Mouse (Mus musculus) thymus, adult 2 months (tissue): Measurements from ENCODE around the gene Nobox.

Source experiments
- CTCF ChIP-seq: fragments of 200-500 bp; IDR thresholded peaks from 2 replicates; pipeline ENCODE4 v1.5.1; 2012; ENCODE audit warnings: mild to moderate bottlenecking, control low read depth, low read length, moderate library complexity, borderline replicate concordance; ENCODE audit not compliant: control insufficient read depth, poor library complexity, insufficient read depth; ENCODE audit errors: extremely low read depth
- POLR2A ChIP-seq: fragments of 200-500 bp; IDR thresholded peaks from 2 replicates; pipeline ENCODE4 v1.6.1; 2012; ENCODE audit warnings: mild to moderate bottlenecking, low read length, control low read depth, moderate library complexity; ENCODE audit not compliant: control insufficient read depth, poor library complexity, insufficient read depth; ENCODE audit errors: extremely low read depth

- no peak for TF ChIP-seq CTCF
- no peak for TF ChIP-seq POLR2A
Measured at GRCm38 (mm10) chr6:43266356-43266755, 43.0 kb downstream of the Nobox start.
